Mouse (Mus musculus) T-helper 2 cell (primary cell): ENCODE results near the gene Lrrk2.

Source experiments
- in situ Hi-C: fragments of 300-600 bp; cut with MboI, MseI; formaldehyde crosslinking; loops from one replicate; pipeline ENCODE4 v1.15.1; 2025; ENCODE audit warnings: high pct_unique_total_duplicates

Gene Lrrk2

DNA sequence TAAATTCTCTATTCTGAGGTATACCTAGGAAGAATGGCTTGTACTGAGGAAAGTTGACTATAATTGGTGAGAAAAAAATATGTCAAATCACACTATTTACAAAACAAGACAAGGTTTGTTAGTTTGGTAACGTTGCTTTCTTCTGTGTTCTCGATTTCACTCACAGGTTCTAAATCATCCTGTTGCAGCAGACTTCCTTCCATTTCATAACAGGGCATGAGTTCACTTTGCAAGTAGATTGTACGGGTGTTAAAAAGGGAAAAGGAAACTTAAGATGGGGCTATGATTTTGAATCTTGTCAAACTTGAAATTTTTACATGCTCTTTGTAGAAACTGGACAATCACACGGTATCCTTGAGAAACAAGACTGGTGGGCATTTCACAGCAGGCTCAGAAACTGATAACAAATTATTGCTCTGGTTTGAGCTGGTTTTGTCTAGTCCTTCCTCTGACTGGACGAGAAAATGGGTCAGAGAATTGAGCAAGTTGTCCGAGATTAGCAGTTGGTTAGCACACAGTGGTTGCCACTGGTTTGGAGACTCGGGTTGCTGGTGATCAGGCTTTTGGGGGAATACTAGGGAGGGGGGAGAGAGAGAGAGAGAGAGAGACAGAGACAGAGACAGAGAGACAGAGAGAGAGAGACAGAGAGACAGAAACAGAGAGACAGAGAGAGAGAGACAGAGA lies 13.0 kb downstream of the Lrrk2 start:
- in situ Hi-C loops, result no loop called here

DNA sequence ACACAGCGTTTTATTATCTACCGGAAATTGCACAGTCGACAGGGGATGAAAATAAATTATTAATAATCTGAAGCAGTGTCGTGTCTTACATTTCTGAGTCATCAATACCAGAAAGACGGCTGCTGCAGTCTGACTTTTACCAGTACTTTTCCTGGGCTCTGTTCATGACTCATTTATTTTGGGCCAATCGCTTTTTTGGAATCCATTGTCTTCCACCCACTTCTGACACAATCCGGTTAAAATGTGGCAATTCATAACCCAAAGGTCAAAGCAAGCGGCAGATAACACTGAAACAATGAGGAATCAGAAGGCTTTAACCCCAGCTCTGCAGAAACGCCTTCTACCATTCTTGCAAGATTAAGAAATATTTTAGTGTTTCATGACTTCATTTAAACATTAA lies 17.7 kb downstream of the Lrrk2 start:
- in situ Hi-C loops, result no loop called here

GRCm38 (mm10) chr15:91693051-91693450 lies 20.1 kb downstream of the Lrrk2 start:
- in situ Hi-C loops, result no loop called here

GRCm38 (mm10) chr15:91693856-91694255 lies 20.9 kb downstream of the Lrrk2 start:
- in situ Hi-C loops, result no loop called here

DNA sequence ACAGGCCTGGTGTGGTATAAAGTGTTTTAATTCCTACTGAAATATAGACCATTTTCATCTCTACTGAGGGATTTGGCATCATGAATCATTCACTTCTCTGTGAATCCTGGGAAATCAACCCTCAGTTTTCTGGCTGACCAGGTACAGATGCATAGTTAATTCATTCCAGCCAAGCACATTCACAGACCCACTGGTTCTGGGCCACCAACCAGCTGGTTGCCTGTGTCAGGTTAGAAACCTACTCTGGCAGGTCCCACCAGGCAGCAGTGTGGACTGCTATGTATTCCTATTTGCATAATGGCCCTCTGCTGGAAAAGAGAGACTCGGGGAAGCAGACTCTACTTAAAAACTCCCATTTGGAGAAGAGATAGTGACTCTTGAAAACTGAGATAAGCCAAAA lies 27.9 kb downstream of the Lrrk2 start:
- in situ Hi-C loops, result no loop called here

GRCm38 (mm10) chr15:91702991-91703715 lies 30.2 kb downstream of the Lrrk2 start:
- in situ Hi-C loops, result no loop called here

GRCm38 (mm10) chr15:91704091-91704490 lies 31.1 kb downstream of the Lrrk2 start:
- in situ Hi-C loops, result no loop called here

DNA sequence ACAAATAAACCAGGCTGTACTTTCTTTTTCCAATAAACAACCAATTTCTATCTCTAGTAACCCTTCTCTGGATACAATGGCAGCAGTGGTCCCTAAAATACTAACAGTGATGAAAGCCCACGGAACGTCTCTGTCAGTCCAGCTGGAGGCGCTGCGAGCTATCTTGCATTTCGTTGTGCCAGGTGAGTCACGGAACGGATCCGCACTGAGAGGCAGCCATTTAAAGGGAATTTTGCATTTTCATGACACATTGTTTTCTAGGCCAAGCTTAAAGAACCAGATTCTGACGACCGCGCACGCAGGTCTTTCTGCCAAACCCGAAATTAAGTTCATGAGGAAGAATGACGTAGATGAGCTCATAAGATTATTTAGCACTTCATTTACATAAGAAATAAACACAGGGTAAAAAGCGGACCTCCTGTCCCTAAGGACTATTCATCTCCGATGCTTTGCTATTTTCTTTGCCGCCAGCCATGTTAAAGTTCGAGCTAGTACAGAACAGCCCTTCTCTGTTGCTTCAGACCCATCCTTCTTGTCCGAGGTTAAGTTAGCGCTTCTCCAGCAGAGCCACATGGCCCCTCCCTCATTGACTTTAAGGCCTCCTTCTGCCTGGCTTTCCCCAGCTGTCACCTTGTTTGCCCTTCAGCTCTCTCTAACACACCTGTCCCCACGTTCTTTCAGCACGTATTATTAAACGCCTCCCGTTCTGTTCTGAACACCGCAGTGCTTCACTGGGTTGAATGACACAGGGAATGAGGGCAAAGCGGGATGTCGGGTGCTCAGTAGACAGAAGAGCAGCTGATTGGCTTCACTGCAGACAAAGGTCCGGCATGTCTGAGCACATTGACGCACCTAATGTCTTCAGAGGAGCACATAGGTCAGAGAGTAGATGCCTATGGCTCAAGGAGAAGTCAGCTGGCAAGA lies 36.5 kb downstream of the Lrrk2 start:
- in situ Hi-C loops, result no loop called here

DNA sequence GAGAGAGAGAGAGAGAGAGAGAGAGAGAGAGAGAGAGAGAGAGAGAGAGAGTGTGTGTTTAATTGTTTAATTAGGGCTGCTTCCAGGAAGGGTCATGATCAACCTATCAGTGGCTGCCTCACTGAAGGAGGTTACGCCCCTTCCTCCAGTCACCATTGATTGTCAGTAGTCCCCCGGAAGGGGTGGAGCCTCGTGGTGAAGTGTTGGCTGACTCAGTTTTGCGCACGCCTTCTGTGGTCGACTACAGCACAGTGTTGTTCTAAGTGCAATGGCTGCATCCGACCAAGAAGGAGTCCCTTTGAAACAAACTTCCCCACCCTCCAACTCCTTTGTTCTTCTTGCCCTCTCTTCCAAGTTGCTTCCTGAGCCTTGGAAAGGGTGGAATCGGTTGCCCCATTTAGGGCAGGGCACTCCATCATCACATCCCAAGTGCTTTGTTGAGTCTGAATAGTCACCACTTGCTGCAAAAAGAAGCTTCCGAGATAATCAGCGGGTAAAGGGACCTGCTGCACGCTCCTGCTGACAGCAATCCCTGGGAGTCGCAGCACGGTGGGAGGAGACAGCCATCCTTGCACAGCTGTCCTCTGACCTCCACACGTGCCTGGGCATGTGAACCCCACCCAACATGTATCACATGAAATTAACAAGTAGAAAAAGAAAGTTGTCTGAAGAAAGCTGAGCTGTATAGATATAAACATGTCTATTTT lies 62.4 kb downstream of the Lrrk2 start:
- in situ Hi-C loops, result no loop called here

GRCm38 (mm10) chr15:91736791-91737533 lies 64.0 kb downstream of the Lrrk2 start:
- in situ Hi-C loops, result no loop called here

DNA sequence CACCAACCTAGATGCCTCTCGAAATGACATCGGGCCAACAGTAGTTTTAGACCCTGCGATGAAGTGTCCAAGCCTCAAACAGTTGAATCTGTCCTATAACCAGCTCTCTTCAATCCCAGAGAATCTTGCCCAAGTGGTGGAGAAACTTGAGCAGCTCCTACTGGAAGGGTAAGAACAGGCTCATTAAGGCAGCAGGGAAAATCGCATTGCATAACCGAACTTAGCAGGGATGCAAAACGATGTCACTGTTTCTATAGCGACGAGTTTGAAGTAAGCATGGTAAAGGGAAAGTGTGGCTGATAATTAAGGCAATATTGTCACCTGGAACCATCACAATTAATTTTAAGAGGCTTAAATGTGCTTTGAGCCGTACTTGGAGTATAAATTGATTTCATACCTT lies 65.8 kb downstream of the Lrrk2 start:
- in situ Hi-C loops, result no loop called here

GRCm38 (mm10) chr15:91745501-91745900 lies 72.5 kb downstream of the Lrrk2 start:
- in situ Hi-C loops, result no loop called here

DNA sequence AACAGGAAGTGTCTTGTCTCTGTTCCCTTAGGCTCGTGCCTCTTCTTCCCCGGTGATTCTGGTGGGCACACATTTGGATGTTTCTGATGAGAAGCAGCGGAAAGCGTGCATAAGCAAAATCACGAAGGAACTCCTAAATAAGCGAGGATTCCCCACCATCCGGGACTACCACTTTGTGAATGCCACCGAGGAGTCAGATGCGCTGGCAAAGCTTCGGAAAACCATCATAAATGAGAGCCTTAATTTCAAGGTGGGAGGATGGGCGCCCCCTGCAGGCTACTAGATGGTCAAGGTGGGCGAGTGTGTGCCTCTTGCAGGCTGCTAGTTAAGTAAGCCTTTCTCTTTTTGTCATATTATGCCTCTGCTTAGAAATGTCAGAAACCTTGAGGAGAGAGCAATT lies 79.1 kb downstream of the Lrrk2 start:
- in situ Hi-C loops, result loop anchor here (25.0 kb wide), 1 partner anchor 1515 kb away; no protein-coding TSS in a partner anchor

DNA sequence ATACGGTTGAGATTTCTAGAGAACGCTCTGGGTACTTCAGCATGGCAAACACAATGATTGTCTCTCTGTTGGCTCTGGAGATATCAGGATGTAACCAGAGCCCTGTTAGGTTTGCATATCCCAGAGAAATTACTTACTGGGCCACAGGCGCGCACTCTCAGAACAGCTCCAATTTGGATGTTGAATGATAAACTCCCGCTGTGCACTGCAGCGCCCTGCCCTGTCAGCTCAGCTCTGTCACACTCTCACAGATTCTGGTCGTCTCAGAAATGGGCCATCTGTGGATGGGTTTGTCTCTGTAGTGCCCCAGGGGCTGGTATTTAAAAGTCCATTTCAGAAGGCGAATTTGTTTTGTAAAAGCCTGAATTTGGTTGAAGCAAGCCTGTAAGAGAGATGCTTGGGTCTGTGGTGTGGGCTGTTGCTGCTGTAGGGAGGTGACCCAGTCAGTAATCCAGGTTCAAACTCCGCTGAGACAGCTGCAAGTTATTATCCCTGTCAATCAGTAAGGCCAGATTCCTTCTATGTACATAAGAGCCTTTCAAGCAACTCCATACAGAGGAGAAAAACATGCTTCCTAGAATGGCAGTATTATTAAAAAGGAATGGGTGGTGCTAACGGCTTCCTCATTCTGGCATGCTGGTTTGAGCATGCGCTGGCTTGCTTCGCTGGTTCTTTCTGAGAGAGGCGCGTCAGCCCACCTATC lies 80.6 kb downstream of the Lrrk2 start:
- in situ Hi-C loops, result loop anchor here (25.0 kb wide), 1 partner anchor 1516 kb away; no protein-coding TSS in a partner anchor

DNA sequence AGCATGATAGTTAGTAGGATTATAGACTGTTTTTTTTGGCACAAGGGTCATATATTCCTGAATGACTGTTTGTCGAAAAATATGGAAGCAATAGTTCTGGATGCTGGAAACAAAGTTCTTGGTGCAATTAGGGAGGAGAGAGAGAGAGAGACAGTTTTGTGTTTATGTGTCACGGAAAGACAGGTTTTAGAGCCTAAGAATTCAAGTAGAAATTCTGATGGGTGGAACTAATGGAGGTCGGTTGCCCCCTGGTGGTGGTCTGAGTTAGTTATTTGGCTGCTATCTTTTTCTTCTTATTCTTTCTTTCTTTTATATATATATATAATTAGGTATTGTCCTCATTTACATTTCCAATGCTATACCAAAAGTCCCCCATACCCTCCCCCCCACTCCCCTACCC lies 81.6 kb downstream of the Lrrk2 start:
- in situ Hi-C loops, result loop anchor here (25.0 kb wide), 1 partner anchor 1517 kb away; no protein-coding TSS in a partner anchor

GRCm38 (mm10) chr15:91755756-91756155 lies 82.8 kb downstream of the Lrrk2 start:
- in situ Hi-C loops, result loop anchor here (5.0 to 25.0 kb wide), 3 partner anchors 148 to 1518 kb away; no protein-coding TSS in a partner anchor

- in situ Hi-C loops, result loop anchor here (25.0 kb wide), 1 partner anchor 1535 kb away; no protein-coding TSS in a partner anchor
Measured at GRCm38 (mm10) chr15:91772041-91772440, 99.1 kb downstream of the Lrrk2 start.

DNA sequence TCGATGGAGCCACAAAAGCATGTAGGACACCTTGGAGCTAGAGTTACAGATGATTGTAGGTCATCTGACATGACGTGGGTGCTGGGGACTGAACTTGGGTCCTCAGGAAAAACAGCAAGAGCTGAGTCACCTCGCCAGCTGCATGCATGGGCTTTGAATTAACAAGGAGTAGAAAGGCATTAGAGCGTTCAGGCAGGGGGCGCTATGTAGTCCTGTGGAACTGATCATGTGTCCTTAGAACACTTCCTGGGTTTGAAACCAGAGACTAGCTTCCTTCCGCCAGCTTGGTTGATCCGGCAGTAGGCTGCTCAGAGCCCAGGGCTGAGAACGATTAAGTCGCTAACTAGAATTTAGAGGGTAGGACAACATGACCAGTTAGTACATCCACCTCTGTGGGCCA lies 106.2 kb downstream of the Lrrk2 start:
- in situ Hi-C loops, result loop anchor here (25.0 kb wide), 1 partner anchor 458 kb away; no protein-coding TSS in a partner anchor

GRCm38 (mm10) chr15:91781172-91781571 lies 108.2 kb downstream of the Lrrk2 start:
- in situ Hi-C loops, result loop anchor here (25.0 kb wide), 1 partner anchor 456 kb away; no protein-coding TSS in a partner anchor

- in situ Hi-C loops, result loop anchor here (25.0 kb wide), 1 partner anchor 449 kb away; no protein-coding TSS in a partner anchor
Measured at GRCm38 (mm10) chr15:91788338-91788737, 115.4 kb downstream of the Lrrk2 start.
